Mouse (Mus musculus): Measurements from ENCODE around the gene Dclre1b. TPM values are rescaled to one million over a fixed set of nuclear protein-coding genes. Genes with fewer than 3 reads are reported as not detected.

Gene Dclre1b
- polyA plus RNA-seq, 1 experiment = 7.6 TPM

DNA sequence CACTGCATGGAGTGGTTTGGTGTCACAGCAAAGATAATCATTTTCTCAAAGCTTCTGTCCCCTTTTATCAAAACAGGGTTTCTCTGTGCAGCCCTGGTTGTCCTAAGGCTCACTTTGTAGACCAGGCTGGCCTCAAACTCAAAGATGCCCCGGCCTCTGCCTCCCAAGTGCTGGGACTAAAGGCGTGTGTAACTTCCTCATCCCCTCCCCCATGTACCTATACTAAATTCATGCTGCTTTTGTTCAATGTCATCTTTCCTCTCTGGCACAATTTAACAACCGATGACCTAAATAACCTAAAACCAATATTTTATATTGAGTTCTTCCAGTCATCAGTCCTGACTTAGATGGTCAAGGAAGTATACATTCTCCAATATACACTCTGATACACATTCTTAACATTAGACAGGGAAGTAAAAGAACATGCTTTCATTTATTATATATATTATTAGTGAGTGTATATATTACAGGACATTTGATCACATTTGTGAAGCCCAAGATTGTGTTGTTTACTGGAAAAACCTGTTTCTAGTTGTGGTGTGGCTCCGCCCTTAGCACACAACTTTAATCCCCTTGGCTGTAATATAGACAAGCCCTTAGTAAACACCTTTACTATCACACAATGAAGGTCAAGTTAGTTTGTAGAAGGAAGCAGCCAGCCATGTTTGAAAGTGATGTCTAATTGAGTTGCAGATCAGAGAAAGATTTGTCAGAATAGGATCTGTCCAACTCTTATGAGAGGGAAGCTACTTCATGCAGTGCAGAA lies 26.2 kb downstream of the Dclre1b start:
- Histone ChIP-seq H3K36me3 (ENCODE audit: control insufficient read depth, insufficient read depth) (peaks cover 6% of the 10 kb centered on the region), H3K79me3 (ENCODE audit: low read depth) (peaks cover 92% of the 10 kb centered on the region), H3K27me3 (ENCODE audit: control insufficient read depth, insufficient read depth, insufficient read length) (no peaks in the 10 kb centered on the region), H3ac (ENCODE audit: control insufficient read depth, insufficient read length, low read depth) (no peak overlapping the region), H3K79me2 (ENCODE audit: control insufficient read depth, insufficient read depth) (peaks cover 100% of the 10 kb centered on the region), H3K4me3 (ENCODE audit: insufficient read depth, poor library complexity, severe bottlenecking) (no peak overlapping the region)
- TF ChIP-seq MYOG (IDR thresholded peaks at IDR 0.05; ENCODE audit: control insufficient read depth, extremely low read depth, insufficient read length) (no peak), MAX (IDR thresholded peaks at IDR 0.05) (no peak), FOSL1 (IDR thresholded peaks at IDR 0.05; ENCODE audit: insufficient read depth, low read length, poor library complexity, severe bottlenecking) (no peak), CEBPB (IDR thresholded peaks at IDR 0.05; ENCODE audit: low read depth) (no peak), USF1 (IDR thresholded peaks at IDR 0.05; ENCODE audit: low read depth) (no peak), CTCF (IDR thresholded peaks at IDR 0.05; ENCODE audit: control insufficient read depth, insufficient read depth, insufficient read length) (no peak), MYOD1 (IDR thresholded peaks at IDR 0.05; ENCODE audit: control insufficient read depth, insufficient read length, low read depth) (no peak)

DNA sequence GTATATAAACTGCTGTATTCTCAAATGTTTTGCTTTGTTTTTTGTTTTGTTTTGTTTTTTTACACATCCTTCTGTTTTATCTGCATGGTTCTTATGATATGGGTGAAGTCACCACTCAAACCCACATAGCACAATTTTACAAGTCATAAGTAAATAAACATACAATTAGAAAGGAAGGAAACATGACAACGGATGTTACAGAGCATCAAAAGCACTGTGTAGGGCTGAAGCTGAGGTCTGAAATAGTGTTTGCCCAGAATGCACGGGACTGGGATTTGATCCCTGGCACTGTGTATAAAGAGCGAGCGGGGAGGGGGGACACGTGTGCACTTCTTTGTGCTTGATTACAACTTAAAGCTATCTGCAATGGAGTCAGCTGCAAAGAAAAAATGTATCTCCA lies 28.5 kb downstream of the Dclre1b start:
- Histone ChIP-seq H3K27me3 (ENCODE audit: control insufficient read depth, insufficient read depth, insufficient read length) (no peaks in the 10 kb centered on the region), H3K79me3 (ENCODE audit: low read depth) (peaks cover 72% of the 10 kb centered on the region), H3K36me3 (ENCODE audit: control insufficient read depth, insufficient read depth) (peaks cover 21% of the 10 kb centered on the region), H3K79me2 (ENCODE audit: control insufficient read depth, insufficient read depth) (peaks cover 93% of the 10 kb centered on the region), H3ac (ENCODE audit: control insufficient read depth, insufficient read length, low read depth) (no peak overlapping the region), H3K4me3 (ENCODE audit: insufficient read depth, poor library complexity, severe bottlenecking) (no peak overlapping the region)
- TF ChIP-seq FOSL1 (IDR thresholded peaks at IDR 0.05; ENCODE audit: insufficient read depth, low read length, poor library complexity, severe bottlenecking) = no peak
- TF ChIP-seq MYOD1 (IDR thresholded peaks at IDR 0.05; ENCODE audit: control insufficient read depth, insufficient read length, low read depth) = no peak
- TF ChIP-seq MAX (IDR thresholded peaks at IDR 0.05) = no peak
- TF ChIP-seq USF1 (IDR thresholded peaks at IDR 0.05; ENCODE audit: low read depth) = no peak
- no peak for TF ChIP-seq MYOG (IDR thresholded peaks at IDR 0.05; ENCODE audit: control insufficient read depth, extremely low read depth, insufficient read length)
- TF ChIP-seq CTCF (IDR thresholded peaks at IDR 0.05; ENCODE audit: control insufficient read depth, insufficient read depth, insufficient read length) = no peak
- TF ChIP-seq CEBPB (IDR thresholded peaks at IDR 0.05; ENCODE audit: low read depth) = no peak

DNA sequence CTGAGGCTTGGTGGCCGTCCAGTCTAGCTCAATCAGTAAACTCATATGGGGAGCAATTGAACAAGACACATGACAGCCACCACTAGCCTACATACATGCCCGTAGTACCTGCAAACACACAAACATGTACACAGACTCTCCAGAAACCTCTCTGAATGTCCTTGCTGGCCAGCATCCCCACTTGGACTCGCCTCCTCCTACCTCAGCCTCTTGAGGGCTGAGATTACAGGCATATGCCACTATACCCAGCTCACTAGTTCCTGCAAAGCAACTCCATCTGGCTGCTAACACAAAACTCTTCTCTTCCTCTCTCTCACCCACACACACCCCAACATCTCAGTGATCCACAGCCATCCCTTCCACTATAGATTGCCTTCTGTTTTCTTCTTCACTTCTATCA lies 29.0 kb downstream of the Dclre1b start:
- no peak overlapping the region for H3ac ChIP-seq (ENCODE audit: control insufficient read depth, insufficient read length, low read depth)
- H3K4me3 ChIP-seq (ENCODE audit: insufficient read depth, poor library complexity, severe bottlenecking) = no peak overlapping the region
- H3K79me3 ChIP-seq (ENCODE audit: low read depth) = peaks cover 68% of the 10 kb centered on the region
- H3K36me3 ChIP-seq (ENCODE audit: control insufficient read depth, insufficient read depth) = peaks cover 21% of the 10 kb centered on the region
- no peaks in the 10 kb centered on the region for H3K27me3 ChIP-seq (ENCODE audit: control insufficient read depth, insufficient read depth, insufficient read length)
- peaks cover 92% of the 10 kb centered on the region for H3K79me2 ChIP-seq (ENCODE audit: control insufficient read depth, insufficient read depth)
- TF ChIP-seq MYOD1 (IDR thresholded peaks at IDR 0.05; ENCODE audit: control insufficient read depth, insufficient read length, low read depth) (no peak), CTCF (IDR thresholded peaks at IDR 0.05; ENCODE audit: control insufficient read depth, insufficient read depth, insufficient read length) (no peak), MAX (IDR thresholded peaks at IDR 0.05) (no peak), MYOG (IDR thresholded peaks at IDR 0.05; ENCODE audit: control insufficient read depth, extremely low read depth, insufficient read length) (no peak), FOSL1 (IDR thresholded peaks at IDR 0.05; ENCODE audit: insufficient read depth, low read length, poor library complexity, severe bottlenecking) (no peak), CEBPB (IDR thresholded peaks at IDR 0.05; ENCODE audit: low read depth) (no peak), USF1 (IDR thresholded peaks at IDR 0.05; ENCODE audit: low read depth) (no peak)

DNA sequence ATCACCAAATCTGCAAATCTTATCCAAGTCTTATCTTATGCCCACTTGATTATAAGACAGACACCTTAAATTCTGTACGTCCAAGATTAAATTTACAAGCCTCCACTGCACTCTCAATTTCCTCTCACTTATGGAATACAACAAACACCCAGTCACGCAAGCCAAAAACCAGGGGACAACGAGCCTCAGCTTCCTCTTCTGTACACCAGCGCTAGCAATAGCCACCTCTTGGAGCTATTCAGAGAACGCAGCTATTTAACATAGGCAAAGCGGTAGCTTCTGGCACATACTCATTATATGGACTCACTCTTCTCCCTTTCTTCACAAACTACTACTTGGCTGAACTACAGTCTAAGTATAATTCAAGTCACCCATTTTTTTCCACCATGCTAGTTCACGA lies 30.1 kb downstream of the Dclre1b start:
- H3K36me3 ChIP-seq (ENCODE audit: control insufficient read depth, insufficient read depth) = peaks cover 21% of the 10 kb centered on the region

DNA sequence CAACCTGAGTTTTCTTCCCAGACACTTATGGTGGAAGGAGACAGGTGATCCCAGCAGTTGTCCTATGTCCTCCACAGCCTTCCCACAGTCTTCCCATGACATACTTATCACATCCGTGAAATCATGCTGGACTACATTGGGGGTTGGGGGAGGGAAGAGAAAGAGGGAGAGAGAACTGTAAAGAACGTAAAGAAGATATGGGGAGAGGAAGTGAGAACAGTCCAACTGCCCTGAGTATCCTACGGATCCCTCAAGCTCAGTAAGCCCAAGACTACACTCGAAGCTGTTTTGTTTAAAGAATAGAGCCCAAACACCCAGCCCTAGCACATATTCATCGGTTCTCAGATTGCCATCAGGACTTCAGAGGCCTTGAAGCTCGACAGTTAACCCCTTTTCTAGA lies 30.6 kb downstream of the Dclre1b start:
- H3K79me3 ChIP-seq (ENCODE audit: low read depth) = peaks cover 54% of the 10 kb centered on the region
- TF ChIP-seq FOSL1 (IDR thresholded peaks at IDR 0.05; ENCODE audit: insufficient read depth, low read length, poor library complexity, severe bottlenecking) (no peak), MAX (IDR thresholded peaks at IDR 0.05) (no peak), CTCF (IDR thresholded peaks at IDR 0.05; ENCODE audit: control insufficient read depth, insufficient read depth, insufficient read length) (no peak), MYOG (IDR thresholded peaks at IDR 0.05; ENCODE audit: control insufficient read depth, extremely low read depth, insufficient read length) (no peak), MYOD1 (IDR thresholded peaks at IDR 0.05; ENCODE audit: control insufficient read depth, insufficient read length, low read depth) (no peak)
- peaks cover 25% of the 10 kb centered on the region for H3K36me3 ChIP-seq (ENCODE audit: control insufficient read depth, insufficient read depth)
- peaks cover 88% of the 10 kb centered on the region for H3K79me2 ChIP-seq (ENCODE audit: control insufficient read depth, insufficient read depth)
- H3K4me3 ChIP-seq (ENCODE audit: insufficient read depth, poor library complexity, severe bottlenecking) = no peak overlapping the region
- no peaks in the 10 kb centered on the region for H3K27me3 ChIP-seq (ENCODE audit: control insufficient read depth, insufficient read depth, insufficient read length)
- no peak overlapping the region for H3ac ChIP-seq (ENCODE audit: control insufficient read depth, insufficient read length, low read depth)

More for the DNA sequence above, 30.1 kb downstream of the Dclre1b start:
- Histone ChIP-seq H3K27me3 (ENCODE audit: control insufficient read depth, insufficient read depth, insufficient read length) (no peaks in the 10 kb centered on the region), H3K4me3 (ENCODE audit: insufficient read depth, poor library complexity, severe bottlenecking) (no peak overlapping the region), H3K79me2 (ENCODE audit: control insufficient read depth, insufficient read depth) (peaks cover 88% of the 10 kb centered on the region), H3ac (ENCODE audit: control insufficient read depth, insufficient read length, low read depth) (no peak overlapping the region), H3K79me3 (ENCODE audit: low read depth) (peaks cover 59% of the 10 kb centered on the region)
- TF ChIP-seq MAX (IDR thresholded peaks at IDR 0.05) (no peak), CEBPB (IDR thresholded peaks at IDR 0.05; ENCODE audit: low read depth) (no peak), MYOD1 (IDR thresholded peaks at IDR 0.05; ENCODE audit: control insufficient read depth, insufficient read length, low read depth) (no peak), USF1 (IDR thresholded peaks at IDR 0.05; ENCODE audit: low read depth) (no peak), CTCF (IDR thresholded peaks at IDR 0.05; ENCODE audit: control insufficient read depth, insufficient read depth, insufficient read length) (no peak), FOSL1 (IDR thresholded peaks at IDR 0.05; ENCODE audit: insufficient read depth, low read length, poor library complexity, severe bottlenecking) (no peak), MYOG (IDR thresholded peaks at IDR 0.05; ENCODE audit: control insufficient read depth, extremely low read depth, insufficient read length) (no peak)
